Mouse (Mus musculus): ENCODE results near the gene Foxl2. TPM values are rescaled to one million over a fixed set of nuclear protein-coding genes. Genes with fewer than 3 reads are reported as not detected.

Gene Foxl2
- polyA plus RNA-seq, 1 experiment: not detected

- no peak overlapping the region for H3K4me3 ChIP-seq (replicated peaks; ENCODE audit: control insufficient read depth, low read depth, low read length)
- TF ChIP-seq CTCF (IDR thresholded peaks at IDR 0.05; ENCODE audit: control insufficient read depth, insufficient read depth, low read length) (no peak), POLR2A (IDR thresholded peaks at IDR 0.05; ENCODE audit: borderline replicate concordance, control insufficient read depth, low read depth, low read length) (no peak)
- no peaks in the 10 kb centered on the region; the same call in 1 of the 2 replicates for H3K4me1 ChIP-seq (ENCODE audit: control insufficient read depth, insufficient read depth, low read length)
- no peak overlapping the region for H3K27ac ChIP-seq (ENCODE audit: control insufficient read depth, insufficient read depth, low read depth, low read length, poor library complexity)
- 2% methylated on average over 40 of the region's 40 CpGs for WGBS
Observed at GRCm38 (mm10) chr9:98952171-98953050, 2.7 kb upstream of the Foxl2 start.

- WGBS: 13% methylated on average over 4 of the region's 4 CpGs
Observed at GRCm38 (mm10) chr9:98953291-98953690, 1.8 kb upstream of the Foxl2 start.

GRCm38 (mm10) chr9:98953830-98954229, 1.3 kb upstream of the Foxl2 start:
- no peaks in the 10 kb centered on the region; the same call in 1 of the 2 replicates for H3K4me1 ChIP-seq (ENCODE audit: control insufficient read depth, insufficient read depth, low read length)
- TF ChIP-seq CTCF (IDR thresholded peaks at IDR 0.05; ENCODE audit: control insufficient read depth, insufficient read depth, low read length) (no peak), POLR2A (IDR thresholded peaks at IDR 0.05; ENCODE audit: borderline replicate concordance, control insufficient read depth, low read depth, low read length) (no peak)
- WGBS: 7% methylated on average over 9 of the region's 9 CpGs
- no peak overlapping the region for H3K27ac ChIP-seq (ENCODE audit: control insufficient read depth, insufficient read depth, low read depth, low read length, poor library complexity)
- no peak overlapping the region for H3K4me3 ChIP-seq (replicated peaks; ENCODE audit: control insufficient read depth, low read depth, low read length)

More at GRCm38 (mm10) chr9:98953291-98953690, 1.8 kb upstream of the Foxl2 start:
- no peak overlapping the region for H3K4me3 ChIP-seq (replicated peaks; ENCODE audit: control insufficient read depth, low read depth, low read length)
- H3K4me1 ChIP-seq (ENCODE audit: control insufficient read depth, insufficient read depth, low read length): no peaks in the 10 kb centered on the region; the same call in 1 of the 2 replicates
- H3K27ac ChIP-seq (ENCODE audit: control insufficient read depth, insufficient read depth, low read depth, low read length, poor library complexity): no peak overlapping the region
- no peak for TF ChIP-seq POLR2A (IDR thresholded peaks at IDR 0.05; ENCODE audit: borderline replicate concordance, control insufficient read depth, low read depth, low read length)
- no peak for TF ChIP-seq CTCF (IDR thresholded peaks at IDR 0.05; ENCODE audit: control insufficient read depth, insufficient read depth, low read length)

- Histone ChIP-seq H3K27ac (ENCODE audit: control insufficient read depth, insufficient read depth, low read depth, low read length, poor library complexity) (no peak overlapping the region), H3K4me3 (replicated peaks; ENCODE audit: control insufficient read depth, low read depth, low read length) (no peak overlapping the region), H3K4me1 (ENCODE audit: control insufficient read depth, insufficient read depth, low read length) (no peaks in the 10 kb centered on the region; the same call in 1 of the 2 replicates)
- TF ChIP-seq CTCF (IDR thresholded peaks at IDR 0.05; ENCODE audit: control insufficient read depth, insufficient read depth, low read length): no peak
- no peak for TF ChIP-seq POLR2A (IDR thresholded peaks at IDR 0.05; ENCODE audit: borderline replicate concordance, control insufficient read depth, low read depth, low read length)
- 4% methylated on average over 33 of the region's 33 CpGs for WGBS
Observed at GRCm38 (mm10) chr9:98954391-98955102, 541 bp upstream of the Foxl2 start.

GRCm38 (mm10) chr9:98955716-98956224, 682 bp downstream of the Foxl2 start:
- no peak for TF ChIP-seq POLR2A (IDR thresholded peaks at IDR 0.05; ENCODE audit: borderline replicate concordance, control insufficient read depth, low read depth, low read length)
- WGBS: 2% methylated on average over 60 of the region's 60 CpGs
- H3K4me3 ChIP-seq (replicated peaks; ENCODE audit: control insufficient read depth, low read depth, low read length): no peak overlapping the region
- no peaks in the 10 kb centered on the region; the same call in 1 of the 2 replicates for H3K4me1 ChIP-seq (ENCODE audit: control insufficient read depth, insufficient read depth, low read length)
- H3K27ac ChIP-seq (ENCODE audit: control insufficient read depth, insufficient read depth, low read depth, low read length, poor library complexity): no peak overlapping the region; the same call in 1 of the 2 replicates

GRCm38 (mm10) chr9:98956591-98957381, 1.7 kb downstream of the Foxl2 start:
- 2% methylated on average over 80 of the region's 80 CpGs for WGBS
- Histone ChIP-seq H3K4me1 (ENCODE audit: control insufficient read depth, insufficient read depth, low read length) (no peaks in the 10 kb centered on the region; the same call in 1 of the 2 replicates), H3K27ac (ENCODE audit: control insufficient read depth, insufficient read depth, low read depth, low read length, poor library complexity) (no peak overlapping the region), H3K4me3 (replicated peaks; ENCODE audit: control insufficient read depth, low read depth, low read length) (no peak overlapping the region)
- TF ChIP-seq POLR2A (IDR thresholded peaks at IDR 0.05; ENCODE audit: borderline replicate concordance, control insufficient read depth, low read depth, low read length) (no peak), CTCF (IDR thresholded peaks at IDR 0.05; ENCODE audit: control insufficient read depth, insufficient read depth, low read length) (no peak)

- TF ChIP-seq CTCF (IDR thresholded peaks at IDR 0.05; ENCODE audit: control insufficient read depth, insufficient read depth, low read length) (no peak), POLR2A (IDR thresholded peaks at IDR 0.05; ENCODE audit: borderline replicate concordance, control insufficient read depth, low read depth, low read length) (no peak)
- Histone ChIP-seq H3K4me3 (replicated peaks; ENCODE audit: control insufficient read depth, low read depth, low read length) (no peak overlapping the region), H3K4me1 (ENCODE audit: control insufficient read depth, insufficient read depth, low read length) (no peaks in the 10 kb centered on the region; the same call in 1 of the 2 replicates), H3K27ac (ENCODE audit: control insufficient read depth, insufficient read depth, low read depth, low read length, poor library complexity) (no peak overlapping the region)
- 4% methylated on average over 23 of the region's 23 CpGs for WGBS
Observed at GRCm38 (mm10) chr9:98957751-98958351, 2.8 kb downstream of the Foxl2 start.

All from bone marrow, adult 2 months (tissue).